Mouse (Mus musculus) C2C12 (cell line): ENCODE results near the gene Pllp.

Experiments used
- CEBPB ChIP-seq: IDR thresholded peaks from one replicate; pipeline ENCODE4 v1.6.1; 2011; ENCODE audit warnings: low read depth, mild to moderate bottlenecking, control low read depth, moderate library complexity
- CTCF ChIP-seq: IDR thresholded peaks from one replicate; pipeline ENCODE4 v1.5.1; 2011; ENCODE audit not compliant: control insufficient read depth, insufficient read depth, insufficient read length
- FOSL1 ChIP-seq: IDR thresholded peaks from one replicate; pipeline ENCODE4 v1.8.0; 2011; ENCODE audit warnings: mild to moderate bottlenecking, low read length; ENCODE audit not compliant: poor library complexity, insufficient read depth, severe bottlenecking
- MAX ChIP-seq: IDR thresholded peaks from one replicate; pipeline ENCODE4 v1.6.1; 2011; ENCODE audit warnings: mild to moderate bottlenecking, control low read depth
- MYOD1 ChIP-seq: IDR thresholded peaks from one replicate; pipeline ENCODE4 v1.6.1; 2011; ENCODE audit warnings: low read depth; ENCODE audit not compliant: control insufficient read depth, insufficient read length
- MYOG ChIP-seq: IDR thresholded peaks from one replicate; pipeline ENCODE4 v1.6.1; 2011; ENCODE audit not compliant: control insufficient read depth, insufficient read length; ENCODE audit errors: extremely low read depth
- USF1 ChIP-seq: IDR thresholded peaks from one replicate; pipeline ENCODE4 v1.6.1; 2011; ENCODE audit warnings: low read depth, mild to moderate bottlenecking, control low read depth, moderate library complexity

GRCm38 (mm10) chr8:94714556-94714955 is 18.5 kb upstream of the Pllp start:
- TF ChIP-seq USF1, result no peak
- no peak for TF ChIP-seq CTCF
- no peak for TF ChIP-seq CEBPB
- TF ChIP-seq MAX, result no peak
- TF ChIP-seq MYOD1, result no peak
- no peak for TF ChIP-seq MYOG
- no peak for TF ChIP-seq FOSL1
